34 mouse cellular contexts compared by ENCODE assay signal in genomic region chr5:127756011-127756410, GRCm38 (mm10).
DNase-seq lines count a peak whose midpoint lies in the region; ATAC-seq and TF ChIP-seq lines count a peak whose summit lies in the region.
"Had no signal": no experiment of that assay in that cellular context is flagged by ENCODE, and none has a peak within 500 bp of the region (broad histone marks: within the 10 kb centered on the region; RNA-seq: fewer than 3 reads in every experiment).

No protein-coding gene starts in this region.

- intact Hi-C loops in left cerebral cortex, postnatal 4 days (cut with DNase I), result no loop called here
- intact Hi-C loops in left cerebral cortex, adult 2 months (cut with DNase I), result loop anchor here (5.0 kb wide), 1 partner anchor 681 kb away; no protein-coding TSS in a partner anchor

- no peak overlapping the region for H3K4me2 ChIP-seq in forebrain, embryonic 13.5 days
- no peak overlapping the region for H3K4me2 ChIP-seq in forebrain, embryonic 12.5 days
- H3K4me2 ChIP-seq: embryonic facial prominence, embryonic 12.5 days; heart, embryonic 13.5 days; hindbrain, embryonic 15.5 days; intestine, embryonic 15.5 days; limb, embryonic 15.5 days; liver, embryonic 13.5 days; neural tube, embryonic 12.5 days; stomach, embryonic 15.5 days had no signal

- no peak for ATAC-seq in forebrain, embryonic 13.5 days
- no peak for ATAC-seq in forebrain, embryonic 12.5 days (ENCODE audit: low FRiP score)
- ATAC-seq in megakaryocyte progenitor cell, adult 5-6 weeks (replicated peaks; ENCODE audit: poor library complexity), result 0 out of 2 replicates have a peak, but pooled peaks have one; percentile 13
- ATAC-seq: CD4-positive, CD25-positive, alpha-beta regulatory T cell, adult 4 months; intestine, embryonic 15.5 days; lung, postnatal 0 days; midbrain, embryonic 16.5 days had no signal

- H3K27ac ChIP-seq in forebrain, embryonic 13.5 days, result peak overlapping the region; percentile 32; the same call in 1 of the 2 replicates
- no peak overlapping the region for H3K27ac ChIP-seq in forebrain, embryonic 12.5 days
- H3K27ac ChIP-seq in left cerebral cortex, adult 2 months, result no peak overlapping the region
- H3K27ac ChIP-seq: embryonic facial prominence, embryonic 12.5 days; heart, embryonic 13.5 days; hindbrain, embryonic 10.5 days; hindbrain, embryonic 15.5 days; intestine, embryonic 15.5 days; kidney, postnatal 0 days; limb, embryonic 10.5 days; limb, embryonic 15.5 days; liver, embryonic 13.5 days; midbrain, embryonic 10.5 days; neural tube, embryonic 12.5 days; stomach, embryonic 15.5 days had no signal

- WGBS in forebrain, embryonic 13.5 days, result 88% methylated on average over 3 of the region's 3 CpGs
- 90% methylated on average over 3 of the region's 3 CpGs for WGBS in forebrain, embryonic 12.5 days

- no peaks in the 10 kb centered on the region for H3K36me3 ChIP-seq in forebrain, embryonic 13.5 days (ENCODE audit: poor library complexity, severe bottlenecking)
- H3K36me3 ChIP-seq in forebrain, embryonic 12.5 days (replicated peaks), result no peaks in the 10 kb centered on the region
- H3K36me3 ChIP-seq: embryonic facial prominence, embryonic 12.5 days; heart, embryonic 13.5 days; hindbrain, embryonic 10.5 days; hindbrain, embryonic 15.5 days; intestine, embryonic 15.5 days; limb, embryonic 10.5 days; limb, embryonic 15.5 days; liver, embryonic 13.5 days; midbrain, embryonic 10.5 days; neural tube, embryonic 12.5 days; stomach, embryonic 15.5 days had no signal

- H3K4me1 ChIP-seq in forebrain, embryonic 13.5 days, result peaks cover 17% of the 10 kb centered on the region
- peaks cover 21% of the 10 kb centered on the region for H3K4me1 ChIP-seq in forebrain, embryonic 12.5 days
- H3K4me1 ChIP-seq: intestine, embryonic 15.5 days; liver, embryonic 13.5 days; stomach, embryonic 15.5 days had no signal

- TF ChIP-seq CTCF in left cerebral cortex, adult 2 months (IDR thresholded peaks at IDR 0.05), result no peak

- no peak overlapping the region for H3K4me3 ChIP-seq in forebrain, embryonic 13.5 days
- H3K4me3 ChIP-seq in forebrain, embryonic 12.5 days (replicated peaks), result no peak overlapping the region
- H3K4me3 ChIP-seq in left cerebral cortex, adult 2 months, result no peak overlapping the region
- H3K4me3 ChIP-seq: embryonic facial prominence, embryonic 12.5 days; heart, embryonic 13.5 days; hindbrain, embryonic 10.5 days; hindbrain, embryonic 15.5 days; intestine, embryonic 15.5 days; limb, embryonic 10.5 days; limb, embryonic 15.5 days; liver, embryonic 13.5 days; midbrain, embryonic 10.5 days; myocyte; neural tube, embryonic 12.5 days; stomach, embryonic 15.5 days had no signal

- no peaks in the 10 kb centered on the region for H3K9me3 ChIP-seq in forebrain, embryonic 13.5 days (replicated peaks)
- no peaks in the 10 kb centered on the region for H3K9me3 ChIP-seq in forebrain, embryonic 12.5 days
- H3K9me3 ChIP-seq: embryonic facial prominence, embryonic 12.5 days; hindbrain, embryonic 10.5 days; hindbrain, embryonic 15.5 days; intestine, embryonic 15.5 days; limb, embryonic 10.5 days; limb, embryonic 15.5 days; midbrain, embryonic 10.5 days; neural tube, embryonic 12.5 days; stomach, embryonic 15.5 days had no signal

- peak; percentile 75 for DNase-seq in left cerebral cortex, postnatal 4 days
- DNase-seq in left cerebral cortex, adult 2 months (ENCODE audit: extremely low spot score in 1 of 2, low spot score in 2 of 2), result no peak
- DNase-seq in c-Kit-positive CD71-positive TER-119-negative erythroid progenitor cells, embryonic 14.5 days (ENCODE audit: low read depth), result peak; percentile 11
- no peak for DNase-seq in thymus, adult 18-20 months
- DNase-seq: cerebellum, adult 2 months; embryo, embryonic 11 days; gastrocnemius, postnatal 25 days; heart, adult 18-20 months; heart, postnatal 10 days; kidney, adult 8-10 months; kidney, postnatal 4 days; liver, embryonic 13.5 days; lung, adult 18-20 months; lung, postnatal 4 days; right cerebral cortex, postnatal 14 days; thymus, postnatal 4 days had no signal

- no peaks in the 10 kb centered on the region for H3K27me3 ChIP-seq in forebrain, embryonic 13.5 days
- no peaks in the 10 kb centered on the region for H3K27me3 ChIP-seq in forebrain, embryonic 12.5 days
- H3K27me3 ChIP-seq: embryonic facial prominence, embryonic 12.5 days; heart, embryonic 13.5 days; hindbrain, embryonic 15.5 days; intestine, embryonic 15.5 days; limb, embryonic 15.5 days; liver, embryonic 13.5 days; neural tube, embryonic 12.5 days; stomach, embryonic 15.5 days had no signal

- no peak overlapping the region for H3K9ac ChIP-seq in forebrain, embryonic 13.5 days
- no peak overlapping the region for H3K9ac ChIP-seq in forebrain, embryonic 12.5 days
- H3K9ac ChIP-seq: embryonic facial prominence, embryonic 12.5 days; heart, embryonic 13.5 days; hindbrain, embryonic 15.5 days; intestine, embryonic 15.5 days; limb, embryonic 15.5 days; liver, embryonic 13.5 days; neural tube, embryonic 12.5 days; stomach, embryonic 15.5 days had no signal

Comparison
In these comparisons a context has a peak if more than half of its experiments do, and no peak if none do; other contexts are left out.
1. DNase-seq: peak in left cerebral cortex, postnatal 4 days (single experiment) and c-Kit-positive CD71-positive TER-119-negative erythroid progenitor cells, embryonic 14.5 days (single experiment); none in left cerebral cortex, adult 2 months (0 of 2) and thymus, adult 18-20 months (0 of 2).